Mouse (Mus musculus) kidney, adult 2 months (tissue): ENCODE results near the gene Dbndd2.

Experiments
- CTCF ChIP-seq: fragments of 200-500 bp; conservative IDR thresholded peaks from 2 replicates; pipeline ENCODE4 v1.5.1; 2011; ENCODE audit warnings: low read depth, mild to moderate bottlenecking, control low read depth, low read length, moderate library complexity, mixed read lengths; ENCODE audit not compliant: insufficient read depth, insufficient read length
- POLR2A ChIP-seq: fragments of 200-500 bp; IDR thresholded peaks from one replicate; pipeline ENCODE4 v1.6.1; 2011; ENCODE audit warnings: low read depth, low read length, control low read depth

- TF ChIP-seq POLR2A (peak; percentile 53), CTCF (no peak)
These were observed 11.2 kb downstream of the Dbndd2 start, which contains the start of gene Pigt for GRCm38 (mm10) chr2:164496847-164497690.
